Mouse (Mus musculus): ENCODE measurements around the gene Gm7579. TPM values are rescaled to one million over a fixed set of nuclear protein-coding genes. Genes with fewer than 3 reads are reported as not detected.
"Not testable (repeated sequence)": the region's sequence is repeated elsewhere in the genome, so short reads cannot be mapped to it uniquely, and the experiment has no call there.

Gene Gm7579
- polyA plus RNA-seq, 1 experiment, result not detected

DNA sequence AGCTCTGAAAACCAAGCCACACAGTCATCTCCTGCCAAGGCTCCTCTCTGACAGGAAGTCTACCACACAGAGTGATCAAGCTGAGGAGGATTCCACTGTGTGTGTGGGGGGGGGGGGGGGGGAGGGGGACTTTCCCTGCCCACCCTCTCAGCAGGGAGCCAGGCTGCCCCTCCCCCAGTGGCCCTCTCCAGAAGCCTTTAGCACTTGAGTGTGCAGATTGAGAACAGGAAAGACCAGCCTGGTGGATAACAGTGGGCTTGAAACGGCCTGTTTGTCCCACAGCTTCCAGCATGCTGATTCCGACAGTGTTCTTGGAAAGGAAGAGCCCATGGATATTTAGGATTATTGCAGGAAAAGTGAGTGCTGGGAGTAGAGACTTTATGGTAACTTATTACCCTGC, 12.9 kb downstream of the Gm7579 start:
- H3K36me3 ChIP-seq (ENCODE audit: control insufficient read depth, insufficient read depth, low read length, poor library complexity, severe bottlenecking), result no peaks in the 10 kb centered on the region
- H3K9me3 ChIP-seq (replicated peaks; ENCODE audit: control insufficient read depth, insufficient read depth, low read length, poor library complexity, severe bottlenecking), result peaks cover 17% of the 10 kb centered on the region
- H3K4me1 ChIP-seq (ENCODE audit: control insufficient read depth, insufficient read depth, low read length), result no peaks in the 10 kb centered on the region
- H3K27me3 ChIP-seq (ENCODE audit: control insufficient read depth, insufficient read depth, low read length, poor library complexity, severe bottlenecking), result no peaks in the 10 kb centered on the region
- H3K27ac ChIP-seq (ENCODE audit: insufficient read depth, low read length), result no peak overlapping the region
- H3K9ac ChIP-seq (ENCODE audit: low read depth, poor library complexity, severe bottlenecking), result no peak overlapping the region
- TF ChIP-seq CTCF (IDR thresholded peaks at IDR 0.05; ENCODE audit: low read depth, low read length), result no peak
- no peak for TF ChIP-seq POLR2A (IDR thresholded peaks at IDR 0.05; ENCODE audit: insufficient read depth, low read length)
- TF ChIP-seq EP300 (IDR thresholded peaks at IDR 0.05; ENCODE audit: insufficient read depth, low read depth, low read length), result no peak
- no peak overlapping the region for H3K4me3 ChIP-seq (ENCODE audit: low read depth, low read length)

DNA sequence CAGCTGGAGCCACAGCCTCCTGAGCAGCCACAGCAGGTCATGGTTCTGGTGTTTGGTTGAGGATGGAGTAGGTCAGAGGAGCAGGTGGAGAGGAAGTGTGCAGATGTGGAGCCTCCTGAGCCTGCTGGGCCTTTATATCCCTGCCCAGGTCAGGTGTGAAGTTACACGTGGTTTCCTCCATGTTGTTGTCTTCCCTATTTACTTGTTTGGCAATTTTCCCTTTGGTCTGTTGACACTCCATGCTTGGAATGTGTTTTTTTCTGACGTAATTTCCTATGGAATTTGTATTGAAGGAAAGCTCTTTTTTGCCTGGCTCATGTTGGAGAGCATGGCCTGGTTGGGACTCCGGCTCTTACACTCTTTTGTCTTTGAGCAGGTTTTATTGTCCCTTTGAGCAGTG, 18.2 kb downstream of the Gm7579 start, which contains the start of gene Krtap5-5:
Krtap5-5 (minus strand) TSS at position 101 of the 400 bp plus-strand sequence.
- Histone ChIP-seq H3K27ac (ENCODE audit: insufficient read depth, low read length) (peak within 1 kb of the TSS; percentile 94; the same call in 1 of the 2 replicates), H3K9me3 (replicated peaks; ENCODE audit: control insufficient read depth, insufficient read depth, low read length, poor library complexity, severe bottlenecking) (peaks cover 24% of the 10 kb centered on the region)
- not testable (repeated sequence) for H3K27me3 ChIP-seq (ENCODE audit: control insufficient read depth, insufficient read depth, low read length, poor library complexity, severe bottlenecking); H3K4me3 ChIP-seq (ENCODE audit: low read depth, low read length); H3K4me1 ChIP-seq (ENCODE audit: control insufficient read depth, insufficient read depth, low read length); H3K9ac ChIP-seq (ENCODE audit: low read depth, poor library complexity, severe bottlenecking); H3K36me3 ChIP-seq (ENCODE audit: control insufficient read depth, insufficient read depth, low read length, poor library complexity, severe bottlenecking)

DNA sequence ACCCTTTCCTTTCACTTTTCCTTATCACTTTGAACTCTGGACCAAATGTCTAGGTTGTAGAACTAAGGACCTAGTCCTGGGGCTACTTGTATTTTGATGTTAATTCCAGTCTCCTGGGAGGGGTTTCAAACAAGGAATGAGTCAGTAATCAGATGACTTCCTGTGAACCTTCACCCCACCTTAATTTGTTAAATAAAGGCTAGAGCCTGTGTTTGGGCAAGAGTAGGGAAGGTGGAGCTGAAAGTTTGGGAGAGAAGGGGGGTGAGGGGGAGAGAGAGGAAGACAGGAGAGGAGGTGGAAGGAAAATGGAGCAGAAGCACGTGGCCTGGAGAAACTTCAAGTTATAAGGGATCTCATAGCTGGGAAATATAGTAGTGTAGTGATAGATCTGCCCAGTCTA, 19.9 kb downstream of the Gm7579 start:
- Histone ChIP-seq H3K9ac (ENCODE audit: low read depth, poor library complexity, severe bottlenecking) (no peak overlapping the region), H3K9me3 (replicated peaks; ENCODE audit: control insufficient read depth, insufficient read depth, low read length, poor library complexity, severe bottlenecking) (peaks cover 40% of the 10 kb centered on the region), H3K4me1 (ENCODE audit: control insufficient read depth, insufficient read depth, low read length) (peaks cover 5% of the 10 kb centered on the region), H3K4me3 (ENCODE audit: low read depth, low read length) (no peak overlapping the region), H3K27me3 (ENCODE audit: control insufficient read depth, insufficient read depth, low read length, poor library complexity, severe bottlenecking) (no peaks in the 10 kb centered on the region), H3K36me3 (ENCODE audit: control insufficient read depth, insufficient read depth, low read length, poor library complexity, severe bottlenecking) (no peaks in the 10 kb centered on the region; the same call in 1 of the 2 replicates), H3K27ac (ENCODE audit: insufficient read depth, low read length) (peak overlapping the region; percentile 86)
- TF ChIP-seq CTCF (IDR thresholded peaks at IDR 0.05; ENCODE audit: low read depth, low read length) (no peak), POLR2A (IDR thresholded peaks at IDR 0.05; ENCODE audit: insufficient read depth, low read length) (peak; percentile 18), EP300 (IDR thresholded peaks at IDR 0.05; ENCODE audit: insufficient read depth, low read depth, low read length) (0 out of 2 replicates have a peak, but pooled peaks have one; percentile 52)

DNA sequence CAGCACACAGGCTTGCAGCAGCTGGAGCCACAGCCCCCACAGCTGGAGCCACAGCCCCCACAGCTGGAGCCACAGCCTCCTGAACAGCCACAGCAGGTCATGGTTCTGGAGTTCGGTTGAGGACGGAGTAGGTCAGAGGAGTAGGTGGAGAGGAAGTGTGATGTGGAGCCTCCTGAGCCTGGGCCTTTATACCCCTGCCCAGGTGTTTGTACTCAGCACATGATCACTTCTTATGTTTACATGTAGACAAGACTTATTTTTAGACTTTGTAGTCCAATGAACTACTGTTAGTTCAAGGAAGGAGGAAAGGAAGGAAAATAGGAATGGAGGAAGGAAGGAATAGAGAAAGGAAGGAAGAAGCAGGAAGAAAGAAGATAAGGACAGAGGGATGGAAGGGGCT, 29.3 kb downstream of the Gm7579 start, which contains the start of gene Gm40460:
Gm40460 (minus strand) TSS at position 101 of the 400 bp plus-strand sequence.
- Histone ChIP-seq H3K9me3 (replicated peaks; ENCODE audit: control insufficient read depth, insufficient read depth, low read length, poor library complexity, severe bottlenecking) (peaks cover 15% of the 10 kb centered on the region), H3K27me3 (ENCODE audit: control insufficient read depth, insufficient read depth, low read length, poor library complexity, severe bottlenecking) (no peaks in the 10 kb centered on the region; the same call in 1 of the 2 replicates), H3K4me3 (ENCODE audit: low read depth, low read length) (no peak within 1 kb of the TSS), H3K36me3 (ENCODE audit: control insufficient read depth, insufficient read depth, low read length, poor library complexity, severe bottlenecking) (no peaks in the 10 kb centered on the region), H3K4me1 (ENCODE audit: control insufficient read depth, insufficient read depth, low read length) (no peaks in the 10 kb centered on the region), H3K27ac (ENCODE audit: insufficient read depth, low read length) (no peak within 1 kb of the TSS), H3K9ac (ENCODE audit: low read depth, poor library complexity, severe bottlenecking) (no peak within 1 kb of the TSS)
- TF ChIP-seq EP300 (IDR thresholded peaks at IDR 0.05; ENCODE audit: insufficient read depth, low read depth, low read length) (no peak), CTCF (IDR thresholded peaks at IDR 0.05; ENCODE audit: low read depth, low read length) (no peak), POLR2A (IDR thresholded peaks at IDR 0.05; ENCODE audit: insufficient read depth, low read length) (no peak)

DNA sequence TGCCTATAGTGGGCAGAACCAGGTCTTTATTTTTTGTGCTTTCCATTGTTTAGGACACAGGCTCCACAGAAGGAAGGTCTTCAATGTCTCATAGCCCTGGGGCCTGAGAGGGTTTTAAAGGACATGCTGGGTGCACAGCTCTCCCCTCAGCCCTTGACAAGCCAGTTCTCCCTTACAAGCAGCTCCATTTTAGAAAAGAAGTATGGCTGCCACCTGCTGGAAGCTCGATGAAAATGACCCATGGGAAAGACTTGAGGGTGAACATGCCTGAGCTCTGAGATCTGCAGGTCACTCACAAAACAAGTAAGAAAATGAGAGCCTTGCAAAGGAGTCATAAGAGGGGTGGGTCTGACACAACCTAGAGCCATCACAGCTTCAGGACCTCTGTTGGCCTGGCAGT, 38.2 kb downstream of the Gm7579 start:
- H3K27ac ChIP-seq (ENCODE audit: insufficient read depth, low read length), result no peak overlapping the region
- H3K27me3 ChIP-seq (ENCODE audit: control insufficient read depth, insufficient read depth, low read length, poor library complexity, severe bottlenecking), result no peaks in the 10 kb centered on the region
- no peaks in the 10 kb centered on the region for H3K9me3 ChIP-seq (replicated peaks; ENCODE audit: control insufficient read depth, insufficient read depth, low read length, poor library complexity, severe bottlenecking)
- TF ChIP-seq CTCF (IDR thresholded peaks at IDR 0.05; ENCODE audit: low read depth, low read length), result peak; percentile 49
- TF ChIP-seq EP300 (IDR thresholded peaks at IDR 0.05; ENCODE audit: insufficient read depth, low read depth, low read length), result no peak
- H3K36me3 ChIP-seq (ENCODE audit: control insufficient read depth, insufficient read depth, low read length, poor library complexity, severe bottlenecking), result no peaks in the 10 kb centered on the region
- no peaks in the 10 kb centered on the region for H3K4me1 ChIP-seq (ENCODE audit: control insufficient read depth, insufficient read depth, low read length)
- no peak overlapping the region for H3K4me3 ChIP-seq (ENCODE audit: low read depth, low read length)
- no peak overlapping the region for H3K9ac ChIP-seq (ENCODE audit: low read depth, poor library complexity, severe bottlenecking)

DNA sequence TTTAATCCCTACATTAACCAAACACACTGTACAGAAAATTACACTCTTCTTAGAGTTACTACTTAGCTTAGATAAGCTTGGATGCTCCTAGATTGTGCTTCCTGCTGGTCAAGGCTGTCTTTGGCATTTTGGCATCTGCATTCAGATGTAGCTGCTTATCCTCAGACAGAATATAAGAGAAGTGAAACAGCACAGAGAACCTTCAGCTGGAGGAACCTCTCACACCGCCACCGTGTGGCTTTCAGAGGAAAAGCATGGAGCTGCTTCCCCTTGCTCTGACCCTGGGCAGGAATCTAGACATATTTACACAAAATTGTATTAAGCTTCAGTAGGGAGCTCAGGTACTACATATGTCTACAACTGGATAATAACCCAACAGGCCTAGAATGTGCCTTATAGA, 43.9 kb downstream of the Gm7579 start:
- H3K9ac ChIP-seq (ENCODE audit: low read depth, poor library complexity, severe bottlenecking), result no peak overlapping the region
- no peaks in the 10 kb centered on the region for H3K9me3 ChIP-seq (replicated peaks; ENCODE audit: control insufficient read depth, insufficient read depth, low read length, poor library complexity, severe bottlenecking)
- H3K27ac ChIP-seq (ENCODE audit: insufficient read depth, low read length), result no peak overlapping the region
- H3K4me3 ChIP-seq (ENCODE audit: low read depth, low read length), result no peak overlapping the region
- H3K27me3 ChIP-seq (ENCODE audit: control insufficient read depth, insufficient read depth, low read length, poor library complexity, severe bottlenecking), result no peaks in the 10 kb centered on the region
- TF ChIP-seq EP300 (IDR thresholded peaks at IDR 0.05; ENCODE audit: insufficient read depth, low read depth, low read length) (no peak), CTCF (IDR thresholded peaks at IDR 0.05; ENCODE audit: low read depth, low read length) (peak; percentile 76)
- no peaks in the 10 kb centered on the region for H3K4me1 ChIP-seq (ENCODE audit: control insufficient read depth, insufficient read depth, low read length)
- no peaks in the 10 kb centered on the region for H3K36me3 ChIP-seq (ENCODE audit: control insufficient read depth, insufficient read depth, low read length, poor library complexity, severe bottlenecking)

DNA sequence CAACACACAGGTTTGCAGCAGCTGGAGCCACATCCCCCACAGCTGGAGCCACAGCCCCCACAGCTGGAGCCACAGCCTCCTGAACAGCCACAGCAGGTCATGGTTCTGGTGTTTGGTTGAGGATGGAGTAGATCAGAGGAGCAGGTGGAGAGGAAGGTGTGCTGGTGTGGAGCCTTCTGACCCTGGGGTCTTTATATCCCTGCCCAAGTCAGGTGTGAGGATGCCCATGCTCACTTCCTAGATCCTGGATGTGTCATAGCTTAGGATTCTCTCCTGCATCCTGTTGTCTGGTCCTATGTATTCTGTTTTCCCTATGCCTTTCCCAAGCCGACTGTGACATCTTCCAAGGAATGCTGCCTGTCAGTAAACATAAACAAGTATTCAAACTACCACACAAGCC, 46.6 kb downstream of the Gm7579 start, which contains the start of gene Gm2431:
Gm2431 (minus strand) TSS at position 101 of the 400 bp plus-strand sequence.
- not testable (repeated sequence) for H3K9ac ChIP-seq (ENCODE audit: low read depth, poor library complexity, severe bottlenecking); H3K36me3 ChIP-seq (ENCODE audit: control insufficient read depth, insufficient read depth, low read length, poor library complexity, severe bottlenecking); H3K4me1 ChIP-seq (ENCODE audit: control insufficient read depth, insufficient read depth, low read length); H3K27me3 ChIP-seq (ENCODE audit: control insufficient read depth, insufficient read depth, low read length, poor library complexity, severe bottlenecking); H3K4me3 ChIP-seq (ENCODE audit: low read depth, low read length); H3K9me3 ChIP-seq (replicated peaks; ENCODE audit: control insufficient read depth, insufficient read depth, low read length, poor library complexity, severe bottlenecking); H3K27ac ChIP-seq (ENCODE audit: insufficient read depth, low read length)

Data from ES-Bruce4 (cell line).